In the genomic region with DNA sequence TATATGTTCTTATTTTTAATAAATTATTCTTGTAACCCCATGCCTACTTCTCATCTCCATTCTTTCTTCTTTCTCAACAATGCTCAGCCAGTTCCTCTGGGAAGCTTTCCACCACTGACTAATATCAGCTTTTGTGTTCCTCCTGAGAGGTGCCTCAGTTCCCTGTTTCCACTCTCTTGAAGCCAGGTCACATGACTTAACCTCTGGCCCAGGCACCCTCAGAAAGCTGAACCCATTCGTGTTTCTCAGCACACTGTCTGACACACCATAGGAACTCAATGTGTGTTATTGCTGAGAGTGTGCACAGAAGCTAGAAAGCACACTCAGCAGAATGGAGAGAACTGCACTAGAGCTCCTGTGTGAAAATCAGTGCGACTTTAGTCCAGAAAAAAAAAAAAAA, we compare ENCODE assay signal across 27 mouse cellular contexts.
DNase-seq lines count a peak whose midpoint lies in the region; ATAC-seq and TF ChIP-seq lines count a peak whose summit lies in the region.
"Had no signal": no experiment of that assay in that cellular context is flagged by ENCODE, and none has a peak within 500 bp of the region (broad histone marks: within the 10 kb centered on the region; RNA-seq: fewer than 3 reads in every experiment).

No protein-coding gene starts in this region.

- H3ac ChIP-seq in C2C12 (ENCODE audit: control insufficient read depth, insufficient read length, low read depth): no peak overlapping the region

- no peak overlapping the region for H3K4me3 ChIP-seq in C2C12 (ENCODE audit: insufficient read depth, poor library complexity, severe bottlenecking)
- no peak overlapping the region for H3K4me3 ChIP-seq in hindbrain, embryonic 10.5 days
- H3K4me3 ChIP-seq: gastrocnemius, adult 2 months; heart, embryonic 12.5 days; heart, embryonic 15.5 days had no signal

- H3K4me1 ChIP-seq in hindbrain, embryonic 10.5 days (replicated peaks): no peaks in the 10 kb centered on the region
- H3K4me1 ChIP-seq: heart, embryonic 12.5 days; heart, embryonic 15.5 days had no signal

- WGBS in hindbrain, embryonic 10.5 days: 64% methylated on average over 2 of the region's 2 CpGs

- DNase-seq in 3134 (ENCODE audit: extremely low read depth, insufficient read length, low spot score): peak; percentile 42
- peak; percentile 37 for DNase-seq in Muller cell, postnatal 12 days (ENCODE audit: inconsistent ontology term)
- DNase-seq in hindbrain, embryonic 10.5 days (ENCODE audit: low spot score): no peak
- no peak for DNase-seq in cerebellum, adult 8-10 months
- no peak for DNase-seq in embryo, embryonic 10 days (ENCODE audit: low spot score)
- DNase-seq: adrenal gland, postnatal 10 days; adrenal gland, postnatal 36 days; cerebellum, adult 11 months; cerebellum, adult 2 months; cerebellum, postnatal 10 days; cerebellum, postnatal 36 days; forebrain, postnatal 0 days; gastrocnemius, adult 2 months; gastrocnemius, postnatal 14 days; heart, adult 18-20 months; heart, postnatal 10 days; heart, postnatal 36 days had no signal

- no peaks in the 10 kb centered on the region for H3K79me3 ChIP-seq in C2C12 (ENCODE audit: low read depth)

- H3K27me3 ChIP-seq in C2C12 (ENCODE audit: control insufficient read depth, insufficient read depth, insufficient read length): no peaks in the 10 kb centered on the region
- H3K27me3 ChIP-seq in hindbrain, embryonic 10.5 days (ENCODE audit: insufficient read depth, poor library complexity, severe bottlenecking): no peaks in the 10 kb centered on the region
- H3K27me3 ChIP-seq: heart, embryonic 12.5 days; heart, embryonic 15.5 days; Patski had no signal

- ATAC-seq in monocyte, adult 5-6 weeks (replicated peaks; ENCODE audit: insufficient number of reproducible peaks, low FRiP score, low TSS enrichment, poor library complexity, severe bottlenecking): peak; percentile 43
- ATAC-seq: forebrain, embryonic 14.5 days; forebrain, postnatal 0 days; hindbrain, postnatal 0 days; inflammation-experienced regulatory T-cells, adult 6 months; intestine, embryonic 16.5 days had no signal

- H3K9me3 ChIP-seq in hindbrain, embryonic 10.5 days: no peaks in the 10 kb centered on the region
- H3K9me3 ChIP-seq: heart, embryonic 12.5 days; heart, embryonic 15.5 days had no signal

- H3K79me2 ChIP-seq in C2C12 (ENCODE audit: control insufficient read depth, insufficient read depth): no peaks in the 10 kb centered on the region

- H3K27ac ChIP-seq in hindbrain, embryonic 10.5 days: no peak overlapping the region
- H3K27ac ChIP-seq: gastrocnemius, adult 2 months; heart, embryonic 15.5 days; hindbrain, embryonic 14.5 days; hindbrain, postnatal 0 days had no signal

- H3K36me3 ChIP-seq in C2C12 (ENCODE audit: control insufficient read depth, insufficient read depth): no peaks in the 10 kb centered on the region
- no peaks in the 10 kb centered on the region for H3K36me3 ChIP-seq in hindbrain, embryonic 10.5 days
- H3K36me3 ChIP-seq: heart, embryonic 12.5 days; heart, embryonic 15.5 days had no signal

- no peak for TF ChIP-seq CTCF in C2C12 (IDR thresholded peaks at IDR 0.05; ENCODE audit: control insufficient read depth, insufficient read depth, insufficient read length)

TF ChIP-seq in C2C12, 6 proteins besides CTCF, POLR2A, EP300 and RAD21:
- peak; percentile 77 for TF ChIP-seq USF1 (IDR thresholded peaks at IDR 0.05; ENCODE audit: low read depth)
- TF ChIP-seq CEBPB (IDR thresholded peaks at IDR 0.05; ENCODE audit: low read depth): no peak

Comparison
In these comparisons a context has a peak if more than half of its experiments do, and no peak if none do; other contexts are left out.
1. DNase-seq: peak in 3134 (single experiment) and Muller cell, postnatal 12 days (single experiment); none in hindbrain, embryonic 10.5 days (single experiment), cerebellum, adult 8-10 months (single experiment) and embryo, embryonic 10 days (single experiment).